Mouse (Mus musculus) small intestine, adult 2 months (tissue): ENCODE measurements around the gene Tpt1. TPM values are rescaled to one million over a fixed set of nuclear protein-coding genes. Genes with fewer than 3 reads are reported as not detected.
A peak's percentile ranks its signal among the peaks of the same experiment; 100 is the strongest.

Experiments used
- H3K27ac ChIP-seq: fragments of 200-500 bp; 2 replicates; pipeline ENCODE4 v1.5.1; 2012; ENCODE audit warnings: low read depth, low read length, control low read depth, inconsistent platforms; ENCODE audit not compliant: insufficient read depth
- H3K27me3 ChIP-seq: fragments of 200-500 bp; 2 replicates; pipeline ENCODE4 v1.6.1; 2012; ENCODE audit warnings: mild to moderate bottlenecking, moderate library complexity, low read length, inconsistent platforms; ENCODE audit not compliant: control insufficient read depth, insufficient read depth
- H3K36me3 ChIP-seq: fragments of 200-500 bp; 2 replicates; pipeline ENCODE4 v1.6.1; 2012; ENCODE audit warnings: mild to moderate bottlenecking, low read length, control low read depth, inconsistent platforms; ENCODE audit not compliant: control insufficient read depth, insufficient read depth
- H3K4me1 ChIP-seq: fragments of 200-500 bp; 2 replicates; pipeline ENCODE4 v1.6.1; 2012; ENCODE audit warnings: low read length, inconsistent platforms, mixed read lengths; ENCODE audit not compliant: control insufficient read depth, insufficient read depth, insufficient read length
- H3K4me3 ChIP-seq: fragments of 200-500 bp; 2 replicates; pipeline ENCODE4 v1.5.1; 2012; ENCODE audit warnings: low read depth, mild to moderate bottlenecking, control low read depth, inconsistent platforms, low read length, moderate library complexity
- CTCF ChIP-seq: fragments of 200-500 bp; IDR thresholded peaks from 2 replicates; pipeline ENCODE4 v1.5.1; 2012; ENCODE audit warnings: low read depth, mild to moderate bottlenecking, control low read depth, inconsistent platforms, low read length, moderate library complexity, mixed read lengths; ENCODE audit not compliant: insufficient replicate concordance, insufficient read length; ENCODE audit errors: extremely low read depth
- POLR2A ChIP-seq: fragments of 200-500 bp; IDR thresholded peaks from 2 replicates; pipeline ENCODE4 v1.6.1; 2012; ENCODE audit warnings: low read depth, mild to moderate bottlenecking, control low read depth, inconsistent platforms, low read length, moderate library complexity
- WGBS: fragments of 180-500 bp; shearing (Covaris S2); methylation state at CpG from one replicate; pipeline ENCODE4 v1.1.7; 2018; 5-methylcytosine and 5-hydroxymethylcytosine counted together
- polyA plus RNA-seq: library from polyadenylated mRNA; depleted of rRNA; stranded (reverse); fragments of >200 nt; gene quantifications from 2 replicates; pipeline ENCODE4 v1.2.3, GENCODE M21; 2012; rRNA removed

Tpt1 gene
- 1,560 and 1,973 TPM in 2 replicates for polyA plus RNA-seq

DNA sequence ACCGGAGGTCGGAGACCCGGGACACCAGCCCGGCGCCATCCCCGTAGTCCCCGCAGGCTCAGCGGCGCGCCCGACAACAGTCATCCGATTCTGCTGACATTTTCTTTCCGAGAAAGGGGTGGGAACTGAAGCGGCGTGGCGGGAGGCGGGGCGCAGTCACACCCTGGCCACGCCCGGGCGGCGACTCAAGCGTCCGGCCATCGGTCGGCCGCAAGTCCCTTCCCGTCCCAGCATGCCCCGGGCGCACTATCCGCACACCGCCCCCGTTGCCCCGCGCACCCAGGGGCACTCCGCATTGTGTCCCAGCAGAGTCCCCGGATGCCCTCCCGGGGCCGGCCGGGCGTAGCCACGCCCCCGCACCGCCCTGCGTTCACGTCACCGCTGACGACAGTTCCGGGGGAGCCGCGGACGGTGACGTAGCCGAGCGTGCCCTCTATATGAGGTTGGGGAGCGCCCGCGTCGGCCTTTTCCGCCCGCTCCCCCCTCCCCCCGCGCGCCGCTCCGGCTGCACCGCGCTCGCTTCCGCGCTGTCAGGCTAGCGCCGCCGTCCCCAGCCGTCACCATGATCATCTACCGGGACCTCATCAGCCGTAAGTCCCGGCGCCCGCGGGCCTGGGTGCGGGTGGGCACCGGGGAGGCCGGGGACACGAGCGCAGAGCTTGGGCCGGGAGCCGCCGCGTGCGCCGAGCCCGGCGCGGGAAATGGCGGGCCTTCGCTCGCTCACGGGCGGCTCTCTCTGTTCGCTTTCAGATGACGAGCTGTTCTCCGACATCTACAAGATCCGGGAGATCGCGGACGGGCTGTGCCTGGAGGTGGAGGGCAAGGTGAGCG is at the start of gene Tpt1:
Gene Tpt1 (plus strand): TSS at position 227 of the 831 bp plus-strand sequence.
- Histone ChIP-seq H3K27ac (peak within 1 kb of the TSS; percentile 98), H3K27me3 (no peaks in the 10 kb centered on the region), H3K4me3 (peak within 1 kb of the TSS; percentile 89), H3K36me3 (peaks cover 29% of the 10 kb centered on the region), H3K4me1 (peaks cover 5% of the 10 kb centered on the region)
- WGBS = 1% methylated on average over 103 of the region's 108 CpGs
- TF ChIP-seq CTCF = no peak
- TF ChIP-seq POLR2A = peak; percentile 91; the same call in 1 of the 2 replicates

DNA sequence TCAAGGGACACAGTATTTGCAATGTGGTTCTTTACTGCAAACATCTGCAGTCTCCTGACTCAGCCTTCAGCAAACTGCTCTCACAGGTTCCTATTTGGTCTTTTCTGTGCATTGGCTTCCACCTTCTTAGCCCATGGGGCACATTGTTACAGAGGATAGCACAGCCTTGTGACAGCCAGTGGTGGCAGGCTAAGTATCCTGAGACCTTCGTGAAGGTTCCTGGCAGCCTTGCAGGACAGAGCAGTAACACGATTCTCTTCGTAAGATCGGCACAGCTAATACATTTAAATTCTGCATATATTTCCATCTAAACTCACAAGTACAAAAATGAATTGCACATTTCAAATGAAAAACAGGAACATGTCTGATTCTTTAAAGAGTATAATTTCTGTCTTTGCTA is 49.0 kb upstream of the Tpt1 start:
- Histone ChIP-seq H3K27me3 (no peaks in the 10 kb centered on the region), H3K36me3 (no peaks in the 10 kb centered on the region), H3K27ac (no peak overlapping the region), H3K4me1 (no peaks in the 10 kb centered on the region), H3K4me3 (no peak overlapping the region)
- 89% methylated on average over 4 of the region's 4 CpGs for WGBS
- TF ChIP-seq POLR2A (no peak), CTCF (no peak)

DNA sequence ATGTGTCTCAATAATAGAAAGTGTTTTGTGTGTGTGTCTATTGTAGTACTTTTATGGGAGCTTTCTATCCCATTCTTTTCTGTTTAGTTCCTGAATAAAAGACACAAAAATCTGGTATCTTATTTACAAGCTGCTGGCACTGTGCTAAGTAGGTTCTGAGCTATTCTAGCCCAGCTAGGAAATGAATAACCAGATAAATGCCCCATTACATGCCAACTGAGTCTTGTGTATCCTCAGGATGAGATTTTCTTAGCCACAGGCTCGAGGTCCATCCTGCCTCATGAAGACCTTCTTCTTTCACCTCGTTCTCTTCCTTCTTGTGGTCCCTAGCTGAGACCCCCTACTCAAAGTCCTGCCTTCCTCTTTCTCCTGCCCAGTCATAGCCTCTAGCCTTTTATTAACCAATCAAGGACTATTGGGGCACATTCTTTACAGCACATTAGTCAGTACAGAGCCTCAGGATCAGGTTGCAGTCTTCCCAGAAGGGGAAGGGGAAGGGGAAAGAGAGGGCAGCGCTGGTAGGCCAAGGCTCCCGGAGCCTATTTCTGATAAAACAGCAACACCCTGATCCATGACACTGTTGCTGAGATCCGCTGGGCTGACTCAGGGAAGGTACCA is 47.0 kb upstream of the Tpt1 start:
- no peak for TF ChIP-seq CTCF
- no peak for TF ChIP-seq POLR2A
- Histone ChIP-seq H3K4me3 (no peak overlapping the region), H3K27ac (no peak overlapping the region), H3K4me1 (no peaks in the 10 kb centered on the region), H3K36me3 (no peaks in the 10 kb centered on the region), H3K27me3 (no peaks in the 10 kb centered on the region)
- whole genome bisulfite sequencing = 58% methylated on average over 5 of the region's 5 CpGs

DNA sequence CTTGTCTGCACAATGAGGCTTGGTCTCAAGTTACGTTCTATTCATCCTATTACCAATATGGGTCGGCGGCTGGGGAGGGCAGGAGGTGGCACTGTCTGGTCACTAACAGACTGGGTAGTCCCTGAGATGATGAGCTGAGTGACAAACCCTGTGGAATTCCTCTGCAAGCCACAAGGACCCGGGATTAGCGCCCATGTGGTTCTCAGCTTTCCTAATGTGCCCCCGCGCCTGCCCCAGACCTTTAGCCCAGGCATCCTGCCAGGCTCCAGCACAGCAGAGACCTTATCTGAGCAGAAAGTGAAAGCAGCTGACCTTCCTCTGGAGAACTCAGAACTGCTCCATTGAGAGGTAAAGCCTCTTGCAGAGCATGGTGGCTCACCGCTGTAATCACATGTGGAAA is 37.1 kb upstream of the Tpt1 start:
- H3K27me3 ChIP-seq = no peaks in the 10 kb centered on the region
- H3K36me3 ChIP-seq = no peaks in the 10 kb centered on the region
- TF ChIP-seq POLR2A (no peak), CTCF (no peak)
- H3K4me1 ChIP-seq = peaks cover 8% of the 10 kb centered on the region; the same call in 1 of the 2 replicates
- WGBS = 30% methylated on average over 8 of the region's 8 CpGs
- peak overlapping the region; percentile 67 for H3K27ac ChIP-seq
- peak overlapping the region; percentile 21; the same call in 1 of the 2 replicates for H3K4me3 ChIP-seq

DNA sequence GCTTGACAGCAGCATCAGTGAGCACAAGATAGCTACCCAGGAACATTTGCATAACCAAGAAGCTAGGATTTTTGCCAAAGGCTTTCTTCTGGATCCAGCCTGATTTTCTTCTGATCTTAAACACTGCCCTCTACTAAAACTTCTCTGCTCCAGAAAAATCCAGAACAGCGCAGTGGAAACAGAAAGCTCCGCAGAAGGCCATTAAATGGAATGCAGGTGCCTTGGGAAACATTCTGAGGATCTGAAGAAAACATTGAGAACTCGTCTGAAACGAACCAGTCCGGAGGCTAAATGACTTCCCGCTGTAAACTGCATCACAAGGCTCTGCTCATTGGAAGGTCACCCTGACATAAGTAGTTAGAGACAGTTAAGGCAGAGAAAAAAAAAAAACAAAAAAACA is 35.0 kb upstream of the Tpt1 start:
- H3K27ac ChIP-seq = no peak overlapping the region
- no peak overlapping the region for H3K4me3 ChIP-seq
- peaks cover 8% of the 10 kb centered on the region; the same call in 1 of the 2 replicates for H3K4me1 ChIP-seq
- no peaks in the 10 kb centered on the region for H3K27me3 ChIP-seq
- WGBS = 83% methylated on average over 6 of the region's 6 CpGs
- no peaks in the 10 kb centered on the region for H3K36me3 ChIP-seq
- TF ChIP-seq POLR2A = no peak
- TF ChIP-seq CTCF = no peak

DNA sequence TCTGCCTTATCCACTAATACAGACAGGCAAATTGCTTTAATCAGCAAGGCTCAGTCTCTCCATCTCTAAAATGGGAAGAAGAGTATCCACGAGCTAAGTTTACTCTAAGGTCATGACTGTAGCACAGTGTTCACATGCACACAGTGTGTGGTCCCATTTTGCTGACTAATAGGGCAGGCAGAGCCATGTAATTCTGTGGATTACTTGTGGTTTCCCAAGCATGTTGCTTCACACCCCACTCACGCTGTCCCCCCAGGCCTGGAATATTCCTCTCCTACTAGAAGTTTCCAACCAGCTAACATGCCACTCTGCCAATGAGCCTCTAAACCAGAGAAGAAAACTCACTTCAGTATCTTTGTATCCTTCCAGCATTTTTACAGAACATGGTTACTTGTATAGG is 26.4 kb upstream of the Tpt1 start:
- Histone ChIP-seq H3K27ac (no peak overlapping the region), H3K4me3 (no peak overlapping the region), H3K36me3 (no peaks in the 10 kb centered on the region), H3K4me1 (no peaks in the 10 kb centered on the region), H3K27me3 (no peaks in the 10 kb centered on the region)
- no peak for TF ChIP-seq CTCF
- TF ChIP-seq POLR2A = no peak
- 81% methylated on average over 2 of the region's 2 CpGs for WGBS

DNA sequence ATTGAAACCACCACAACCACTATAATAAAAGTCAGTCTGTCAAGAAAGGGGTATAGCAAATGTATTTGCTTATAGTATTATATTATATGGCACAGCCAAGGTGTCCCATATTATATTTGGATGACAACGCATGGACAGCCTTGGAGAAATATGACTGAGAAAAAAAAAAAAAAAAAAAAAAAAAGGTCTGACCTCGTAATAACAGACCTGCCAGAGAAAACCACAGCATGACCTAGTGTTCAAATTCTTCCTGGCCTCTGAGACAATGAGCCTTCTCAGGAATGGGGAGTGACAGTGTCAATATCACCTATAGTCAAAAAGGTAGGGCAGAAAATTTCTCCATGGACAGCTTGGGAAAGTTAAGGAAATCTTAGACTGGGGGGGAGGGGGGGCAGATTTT is 25.6 kb upstream of the Tpt1 start:
- Histone ChIP-seq H3K4me3 (no peak overlapping the region), H3K36me3 (no peaks in the 10 kb centered on the region), H3K27ac (no peak overlapping the region), H3K4me1 (no peaks in the 10 kb centered on the region), H3K27me3 (no peaks in the 10 kb centered on the region)
- TF ChIP-seq POLR2A = no peak
- TF ChIP-seq CTCF = no peak
- 62% methylated on average over 2 of the region's 2 CpGs for WGBS
